Mouse (Mus musculus): Measurements from ENCODE around the gene Anks6. TPM values are rescaled to one million over a fixed set of nuclear protein-coding genes. Genes with fewer than 3 reads are reported as not detected.

Gene Anks6
- polyA plus RNA-seq, 1 experiment from 2014 or later: 3.7 TPM

- no peak for ATAC-seq (ENCODE audit: low FRiP score, low TSS enrichment)
- Histone ChIP-seq H3K36me3 (ENCODE audit: control insufficient read depth, insufficient read depth, low read length) (peaks cover 11% of the 10 kb centered on the region; the same call in 1 of the 2 replicates), H3K9ac (ENCODE audit: low read length) (no peak overlapping the region), H3K9me3 (ENCODE audit: control insufficient read depth, low read length) (no peaks in the 10 kb centered on the region), H3K4me1 (replicated peaks; ENCODE audit: control insufficient read depth, insufficient read depth) (no peaks in the 10 kb centered on the region), H3K4me3 (ENCODE audit: low read depth, low read length) (no peak overlapping the region), H3K4me2 (replicated peaks; ENCODE audit: low read depth) (no peak overlapping the region), H3K27ac (replicated peaks) (no peak overlapping the region), H3K27me3 (ENCODE audit: control insufficient read depth, insufficient read depth, low read length) (no peaks in the 10 kb centered on the region)
- 70% methylated on average over 6 of the region's 6 CpGs for WGBS
- no peak for TF ChIP-seq CTCF (IDR thresholded peaks at IDR 0.05; ENCODE audit: low read depth)
- no peak for TF ChIP-seq EP300 (optimal IDR thresholded peaks at IDR 0.05)
- DNase-seq (ENCODE audit: low spot score): no peak
Measured at GRCm38 (mm10) chr4:47023949-47024348, 33.3 kb downstream of the Anks6 start.

GRCm38 (mm10) chr4:47022804-47023603 is 34.2 kb downstream of the Anks6 start:
- no peak for TF ChIP-seq EP300 (optimal IDR thresholded peaks at IDR 0.05)
- no peak for TF ChIP-seq CTCF (IDR thresholded peaks at IDR 0.05; ENCODE audit: low read depth)
- H3K36me3 ChIP-seq (ENCODE audit: control insufficient read depth, insufficient read depth, low read length): 0 out of 2 replicates have a peak, but pooled peaks cover 9% of the 10 kb centered on the region
- no peaks in the 10 kb centered on the region for H3K4me1 ChIP-seq (replicated peaks; ENCODE audit: control insufficient read depth, insufficient read depth)
- no peak overlapping the region for H3K9ac ChIP-seq (ENCODE audit: low read length)
- ATAC-seq (ENCODE audit: low FRiP score, low TSS enrichment) (no peak), DNase-seq (ENCODE audit: low spot score) (no peak)
- H3K4me3 ChIP-seq (ENCODE audit: low read depth, low read length): no peak overlapping the region
- H3K4me2 ChIP-seq (replicated peaks; ENCODE audit: low read depth): no peak overlapping the region
- WGBS: 70% methylated on average over 10 of the region's 10 CpGs
- H3K27ac ChIP-seq (replicated peaks): no peak overlapping the region
- H3K27me3 ChIP-seq (ENCODE audit: control insufficient read depth, insufficient read depth, low read length): no peaks in the 10 kb centered on the region
- no peaks in the 10 kb centered on the region for H3K9me3 ChIP-seq (ENCODE audit: control insufficient read depth, low read length)

DNA sequence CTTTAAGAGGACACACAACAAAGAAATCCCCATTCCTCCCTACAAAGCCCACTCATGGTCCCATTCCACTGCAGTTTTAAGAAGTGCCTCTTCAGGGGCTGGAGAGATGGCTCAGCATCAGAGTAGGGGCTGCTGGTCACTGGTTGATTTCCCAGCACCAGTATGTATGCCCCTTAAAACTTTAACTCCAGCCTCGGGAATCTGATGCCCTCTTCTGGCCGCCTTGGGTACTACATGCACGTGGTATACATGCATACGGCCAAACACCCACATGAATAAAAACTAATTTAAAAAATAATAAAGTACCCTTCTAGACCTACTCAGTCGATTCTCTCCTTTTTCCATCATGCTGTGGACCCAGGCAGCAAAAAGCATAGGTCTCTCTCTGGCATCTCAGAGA is 36.7 kb downstream of the Anks6 start:
- ATAC-seq (ENCODE audit: low FRiP score, low TSS enrichment): no peak
- no peak overlapping the region for H3K4me3 ChIP-seq (ENCODE audit: low read depth, low read length)
- WGBS: 23% methylated on average over 5 of the region's 5 CpGs
- no peaks in the 10 kb centered on the region for H3K4me1 ChIP-seq (replicated peaks; ENCODE audit: control insufficient read depth, insufficient read depth)
- H3K36me3 ChIP-seq (ENCODE audit: control insufficient read depth, insufficient read depth, low read length): peaks cover 10% of the 10 kb centered on the region; the same call in 1 of the 2 replicates
- TF ChIP-seq EP300 (optimal IDR thresholded peaks at IDR 0.05) (no peak), CTCF (IDR thresholded peaks at IDR 0.05; ENCODE audit: low read depth) (peak; percentile 78)
- no peaks in the 10 kb centered on the region for H3K27me3 ChIP-seq (ENCODE audit: control insufficient read depth, insufficient read depth, low read length)
- no peak overlapping the region for H3K4me2 ChIP-seq (replicated peaks; ENCODE audit: low read depth)
- no peak overlapping the region for H3K9ac ChIP-seq (ENCODE audit: low read length)
- H3K27ac ChIP-seq (replicated peaks): no peak overlapping the region
- DNase-seq (ENCODE audit: low spot score): peak; percentile 55
- H3K9me3 ChIP-seq (ENCODE audit: control insufficient read depth, low read length): no peaks in the 10 kb centered on the region

- H3K9ac ChIP-seq (ENCODE audit: low read length): no peak overlapping the region
- ATAC-seq (ENCODE audit: low FRiP score, low TSS enrichment) (no peak), DNase-seq (ENCODE audit: low spot score) (no peak)
- 21% methylated on average over 3 of the region's 3 CpGs for WGBS
- no peak overlapping the region for H3K4me2 ChIP-seq (replicated peaks; ENCODE audit: low read depth)
- no peaks in the 10 kb centered on the region for H3K27me3 ChIP-seq (ENCODE audit: control insufficient read depth, insufficient read depth, low read length)
- no peak overlapping the region for H3K4me3 ChIP-seq (ENCODE audit: low read depth, low read length)
- no peaks in the 10 kb centered on the region for H3K4me1 ChIP-seq (replicated peaks; ENCODE audit: control insufficient read depth, insufficient read depth)
- no peak overlapping the region for H3K27ac ChIP-seq (replicated peaks)
- peaks cover 8% of the 10 kb centered on the region; the same call in 1 of the 2 replicates for H3K36me3 ChIP-seq (ENCODE audit: control insufficient read depth, insufficient read depth, low read length)
- H3K9me3 ChIP-seq (ENCODE audit: control insufficient read depth, low read length): no peaks in the 10 kb centered on the region
- TF ChIP-seq CTCF (IDR thresholded peaks at IDR 0.05; ENCODE audit: low read depth) (no peak), EP300 (optimal IDR thresholded peaks at IDR 0.05) (no peak)
Measured at GRCm38 (mm10) chr4:47015156-47015555, 42.1 kb downstream of the Anks6 start.

DNA sequence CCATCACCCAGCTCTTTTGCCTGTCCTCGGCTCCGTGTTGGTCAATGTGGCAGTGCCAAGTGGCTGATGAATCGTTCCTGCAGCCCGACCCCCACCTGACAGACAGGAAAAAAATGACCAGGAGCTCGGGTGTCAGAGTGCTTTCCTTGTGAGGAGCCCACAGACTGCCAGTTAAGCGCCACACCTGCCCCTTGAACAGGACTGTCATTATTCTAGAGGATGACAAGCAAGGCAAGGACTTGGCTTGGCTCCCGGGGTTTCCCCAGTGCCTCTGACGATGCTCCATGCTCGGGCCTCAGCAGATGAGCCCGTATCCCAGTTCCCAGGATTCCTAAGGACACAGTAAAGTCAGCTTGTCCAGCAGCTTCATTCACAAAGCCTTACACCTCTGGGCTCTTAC is 44.8 kb downstream of the Anks6 start:
- Histone ChIP-seq H3K4me3 (ENCODE audit: low read depth, low read length) (no peak overlapping the region), H3K9ac (ENCODE audit: low read length) (no peak overlapping the region), H3K9me3 (ENCODE audit: control insufficient read depth, low read length) (no peaks in the 10 kb centered on the region), H3K4me1 (replicated peaks; ENCODE audit: control insufficient read depth, insufficient read depth) (no peaks in the 10 kb centered on the region), H3K27me3 (ENCODE audit: control insufficient read depth, insufficient read depth, low read length) (no peaks in the 10 kb centered on the region), H3K36me3 (ENCODE audit: control insufficient read depth, insufficient read depth, low read length) (peaks cover 8% of the 10 kb centered on the region; the same call in 1 of the 2 replicates), H3K27ac (replicated peaks) (no peak overlapping the region), H3K4me2 (replicated peaks; ENCODE audit: low read depth) (no peak overlapping the region)
- TF ChIP-seq EP300 (optimal IDR thresholded peaks at IDR 0.05): no peak
- no peak for TF ChIP-seq CTCF (IDR thresholded peaks at IDR 0.05; ENCODE audit: low read depth)
- 45% methylated on average over 10 of the region's 10 CpGs for WGBS
- no peak for ATAC-seq (ENCODE audit: low FRiP score, low TSS enrichment)
- no peak for DNase-seq (ENCODE audit: low spot score)
